Mouse (Mus musculus): ENCODE data around the gene Cenpm. TPM values are rescaled to one million over a fixed set of nuclear protein-coding genes. Genes with fewer than 3 reads are reported as not detected.
"Not testable (repeated sequence)": the region's sequence is repeated elsewhere in the genome, so short reads cannot be mapped to it uniquely, and the experiment has no call there.

The Cenpm gene
- polyA plus RNA-seq, 1 experiment from 2014 or later, result 92.5 TPM

DNA sequence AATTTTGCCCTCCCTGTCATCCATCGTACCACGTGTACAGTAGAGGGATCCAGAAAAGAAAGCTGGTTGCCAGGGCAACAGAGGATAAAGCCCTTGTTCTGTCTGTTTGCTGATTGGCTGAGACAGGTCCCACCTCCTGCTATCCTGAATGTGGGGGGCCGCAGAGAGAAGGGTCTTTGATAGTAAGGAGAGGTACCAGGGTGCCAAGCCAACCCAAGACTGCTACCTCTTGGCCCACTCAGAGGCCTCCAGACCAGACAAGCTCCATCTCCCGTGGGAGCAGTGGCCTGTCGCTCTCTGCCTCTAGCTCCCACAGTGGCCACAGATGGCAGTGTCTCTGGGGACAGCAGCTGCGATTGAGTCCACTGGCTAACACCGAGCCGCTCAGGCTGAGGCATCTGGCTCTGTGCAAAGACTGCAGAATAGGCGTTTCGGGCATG lies 11.4 kb upstream of the Cenpm start:
- DNase-seq (ENCODE audit: low spot score) (peak; percentile 45), ATAC-seq (replicated peaks; ENCODE audit: insufficient number of reproducible peaks, low FRiP score, low TSS enrichment, low read depth) (peak; percentile 68)
- no peak overlapping the region; the same call in 1 of the 2 replicates for H3K4me3 ChIP-seq (ENCODE audit: low read depth, low read length)
- no peaks in the 10 kb centered on the region for H3K27me3 ChIP-seq (ENCODE audit: control insufficient read depth, insufficient read depth, low read length)
- H3K9me3 ChIP-seq (replicated peaks; ENCODE audit: control insufficient read depth, low read length), result no peaks in the 10 kb centered on the region
- no peaks in the 10 kb centered on the region for H3K36me3 ChIP-seq (replicated peaks; ENCODE audit: control insufficient read depth, insufficient read depth, low read depth, low read length)
- peak overlapping the region; percentile 13; the same call in 1 of the 2 replicates for H3K4me2 ChIP-seq (ENCODE audit: low read depth, low read length)
- peaks cover 4% of the 10 kb centered on the region; the same call in 1 of the 2 replicates for H3K4me1 ChIP-seq (ENCODE audit: control insufficient read depth, insufficient read depth, low read length)
- no peak overlapping the region; the same call in 1 of the 2 replicates for H3K9ac ChIP-seq (replicated peaks; ENCODE audit: low read length)
- H3K27ac ChIP-seq (replicated peaks; ENCODE audit: low read depth, low read length), result no peak overlapping the region
- 22% methylated on average over 10 of the region's 10 CpGs for WGBS

DNA sequence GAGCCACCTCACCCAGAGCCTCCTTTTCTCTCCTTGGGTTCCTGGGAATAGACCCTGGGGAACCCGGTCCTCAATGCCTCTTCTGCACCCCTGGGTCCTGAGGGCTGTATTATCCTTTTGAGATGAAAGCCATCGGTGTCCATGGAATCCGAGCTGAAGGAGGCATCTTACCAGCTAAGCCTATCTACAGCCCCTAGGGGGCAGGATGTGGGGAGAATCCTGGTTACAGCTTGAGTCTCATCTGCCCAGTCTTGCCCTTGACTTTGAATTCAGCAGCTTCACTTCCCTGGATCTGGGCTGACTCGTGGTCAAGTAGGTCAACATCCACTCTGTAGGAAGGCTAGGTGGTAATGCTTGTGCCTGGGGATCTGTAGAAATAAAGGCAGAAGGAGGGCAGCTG lies 10.7 kb upstream of the Cenpm start:
- no peaks in the 10 kb centered on the region for H3K27me3 ChIP-seq (ENCODE audit: control insufficient read depth, insufficient read depth, low read length)
- no peak for DNase-seq (ENCODE audit: low spot score)
- WGBS, result 51% methylated on average over 4 of the region's 4 CpGs
- no peak overlapping the region for H3K4me2 ChIP-seq (ENCODE audit: low read depth, low read length)
- no peak overlapping the region for H3K4me3 ChIP-seq (ENCODE audit: low read depth, low read length)
- no peak overlapping the region for H3K27ac ChIP-seq (replicated peaks; ENCODE audit: low read depth, low read length)
- no peak for ATAC-seq (replicated peaks; ENCODE audit: insufficient number of reproducible peaks, low FRiP score, low TSS enrichment, low read depth)
- no peak overlapping the region for H3K9ac ChIP-seq (replicated peaks; ENCODE audit: low read length)
- peaks cover 4% of the 10 kb centered on the region; the same call in 1 of the 2 replicates for H3K4me1 ChIP-seq (ENCODE audit: control insufficient read depth, insufficient read depth, low read length)
- no peaks in the 10 kb centered on the region for H3K9me3 ChIP-seq (replicated peaks; ENCODE audit: control insufficient read depth, low read length)
- H3K36me3 ChIP-seq (replicated peaks; ENCODE audit: control insufficient read depth, insufficient read depth, low read depth, low read length), result no peaks in the 10 kb centered on the region

DNA sequence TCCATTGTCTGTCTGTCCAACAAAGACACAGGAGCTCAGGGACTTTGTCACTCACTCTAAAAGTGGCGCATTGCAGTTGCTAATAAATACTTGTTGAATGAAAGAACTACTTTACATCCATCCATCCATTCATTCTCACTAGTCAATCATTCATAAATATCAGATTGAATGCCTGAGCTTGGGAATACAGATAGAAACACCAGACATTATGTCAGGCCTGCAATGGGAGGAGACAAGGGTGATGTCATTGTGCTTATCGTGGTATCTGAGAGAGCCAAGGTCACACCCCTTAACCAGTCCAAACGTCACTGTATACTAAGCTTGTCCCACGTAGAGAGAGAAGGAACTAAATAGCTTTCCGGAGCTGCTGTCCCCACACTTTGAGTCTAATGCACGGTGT lies 7.5 kb upstream of the Cenpm start, which contains the start of gene 1500009C09Rik:
Gene 1500009C09Rik, plus strand, starts transcription at position 301 of the 400 bp plus-strand sequence.
- Histone ChIP-seq H3K4me3 (ENCODE audit: low read depth, low read length) (no peak within 1 kb of the TSS), H3K9me3 (replicated peaks; ENCODE audit: control insufficient read depth, low read length) (no peaks in the 10 kb centered on the region), H3K4me2 (ENCODE audit: low read depth, low read length) (no peak within 1 kb of the TSS), H3K36me3 (replicated peaks; ENCODE audit: control insufficient read depth, insufficient read depth, low read depth, low read length) (no peaks in the 10 kb centered on the region), H3K27me3 (ENCODE audit: control insufficient read depth, insufficient read depth, low read length) (no peaks in the 10 kb centered on the region), H3K4me1 (ENCODE audit: control insufficient read depth, insufficient read depth, low read length) (peaks cover 4% of the 10 kb centered on the region; the same call in 1 of the 2 replicates), H3K27ac (replicated peaks; ENCODE audit: low read depth, low read length) (no peak within 1 kb of the TSS), H3K9ac (replicated peaks; ENCODE audit: low read length) (no peak within 1 kb of the TSS)
- 89% methylated on average over 6 of the region's 6 CpGs for WGBS
- DNase-seq (ENCODE audit: low spot score) (no peak), ATAC-seq (replicated peaks; ENCODE audit: insufficient number of reproducible peaks, low FRiP score, low TSS enrichment, low read depth) (no peak)

DNA sequence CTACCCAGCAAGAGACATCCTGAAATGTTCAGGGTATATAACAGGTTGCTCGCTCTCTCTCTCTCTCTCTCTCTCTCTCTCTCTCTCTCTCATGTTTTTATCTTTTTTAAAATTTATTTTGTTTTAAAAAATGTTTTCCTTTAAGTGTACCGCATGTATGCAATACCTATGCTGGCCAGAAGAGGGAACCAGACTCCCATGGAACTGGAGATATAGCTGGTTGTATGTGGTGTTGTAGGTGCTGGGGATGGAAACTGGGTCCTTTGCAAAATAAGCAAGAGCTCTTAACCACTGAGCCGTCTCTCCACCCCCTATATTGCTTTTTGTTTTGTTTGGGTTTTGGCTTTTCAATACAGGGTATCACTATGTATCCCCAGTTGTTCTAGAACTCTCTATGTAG lies 7.0 kb upstream of the Cenpm start:
- Histone ChIP-seq H3K27me3 (ENCODE audit: control insufficient read depth, insufficient read depth, low read length) (no peaks in the 10 kb centered on the region), H3K4me2 (ENCODE audit: low read depth, low read length) (no peak overlapping the region), H3K9ac (replicated peaks; ENCODE audit: low read length) (no peak overlapping the region), H3K4me1 (ENCODE audit: control insufficient read depth, insufficient read depth, low read length) (peaks cover 4% of the 10 kb centered on the region; the same call in 1 of the 2 replicates), H3K4me3 (ENCODE audit: low read depth, low read length) (no peak overlapping the region), H3K9me3 (replicated peaks; ENCODE audit: control insufficient read depth, low read length) (no peaks in the 10 kb centered on the region), H3K27ac (replicated peaks; ENCODE audit: low read depth, low read length) (no peak overlapping the region), H3K36me3 (replicated peaks; ENCODE audit: control insufficient read depth, insufficient read depth, low read depth, low read length) (no peaks in the 10 kb centered on the region)
- no peak for DNase-seq (ENCODE audit: low spot score)
- 97% methylated on average over 3 of the region's 3 CpGs for WGBS
- no peak for ATAC-seq (replicated peaks; ENCODE audit: insufficient number of reproducible peaks, low FRiP score, low TSS enrichment, low read depth)

DNA sequence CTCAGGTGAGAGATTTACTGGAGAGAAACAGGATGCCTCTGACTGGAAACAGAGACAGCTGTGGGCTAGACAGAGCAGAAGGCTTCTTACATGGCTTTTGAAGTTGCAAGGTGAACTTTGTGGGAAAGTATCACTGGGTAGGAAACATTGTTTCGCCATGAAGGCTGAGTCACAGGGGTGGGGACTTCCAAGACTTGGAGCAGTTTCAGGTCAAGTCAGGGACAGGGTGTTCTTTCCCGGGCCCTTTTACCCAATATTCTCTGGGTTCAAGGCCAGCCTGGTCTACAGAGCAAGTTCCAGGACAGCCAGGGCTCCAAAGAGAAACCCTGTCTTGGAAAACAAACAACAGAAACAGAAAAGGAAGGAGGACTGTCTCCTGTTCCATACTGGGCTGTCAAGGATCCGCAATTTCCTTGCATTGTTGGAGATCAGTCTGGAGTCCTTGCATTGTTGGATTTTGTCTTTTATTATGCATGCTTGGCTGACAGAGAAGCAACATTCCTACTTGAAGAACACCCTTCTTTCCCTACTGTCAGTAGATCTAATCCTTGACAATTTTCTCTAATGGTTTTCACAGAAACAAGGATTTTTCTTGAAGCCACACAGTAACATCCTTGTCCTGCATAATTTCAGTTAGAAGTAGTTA lies 2.7 kb upstream of the Cenpm start:
- no peak for DNase-seq (ENCODE audit: low spot score)
- no peak for ATAC-seq (replicated peaks; ENCODE audit: insufficient number of reproducible peaks, low FRiP score, low TSS enrichment, low read depth)
- WGBS, result 80% methylated on average over 3 of the region's 3 CpGs
- Histone ChIP-seq H3K36me3 (replicated peaks; ENCODE audit: control insufficient read depth, insufficient read depth, low read depth, low read length) (no peaks in the 10 kb centered on the region), H3K9me3 (replicated peaks; ENCODE audit: control insufficient read depth, low read length) (no peaks in the 10 kb centered on the region), H3K27me3 (ENCODE audit: control insufficient read depth, insufficient read depth, low read length) (no peaks in the 10 kb centered on the region), H3K27ac (replicated peaks; ENCODE audit: low read depth, low read length) (no peak overlapping the region), H3K4me3 (ENCODE audit: low read depth, low read length) (no peak overlapping the region), H3K4me1 (ENCODE audit: control insufficient read depth, insufficient read depth, low read length) (no peaks in the 10 kb centered on the region), H3K4me2 (ENCODE audit: low read depth, low read length) (no peak overlapping the region), H3K9ac (replicated peaks; ENCODE audit: low read length) (no peak overlapping the region)

DNA sequence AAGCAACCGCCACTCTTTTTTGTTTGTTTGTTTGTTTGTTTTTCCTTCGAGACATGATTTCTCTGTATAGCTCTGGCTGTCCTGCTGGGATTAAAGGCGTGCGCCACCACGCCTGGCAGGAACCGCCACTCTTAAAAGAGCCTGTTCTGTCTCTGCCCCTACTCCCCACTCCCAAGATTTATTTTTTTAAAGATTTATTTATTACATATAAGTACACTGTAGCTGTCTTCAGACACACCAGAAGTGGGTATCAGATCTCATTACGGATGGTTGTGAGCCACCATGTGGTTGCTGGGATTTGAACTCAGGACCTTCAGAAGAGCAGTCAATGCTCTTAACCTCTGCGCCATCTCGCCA lies 235 bp upstream of the Cenpm start:
- H3K36me3 ChIP-seq (replicated peaks; ENCODE audit: control insufficient read depth, insufficient read depth, low read depth, low read length); DNase-seq (ENCODE audit: low spot score); H3K4me1 ChIP-seq (ENCODE audit: control insufficient read depth, insufficient read depth, low read length); H3K9me3 ChIP-seq (replicated peaks; ENCODE audit: control insufficient read depth, low read length); H3K27ac ChIP-seq (replicated peaks; ENCODE audit: low read depth, low read length); H3K27me3 ChIP-seq (ENCODE audit: control insufficient read depth, insufficient read depth, low read length): not testable (repeated sequence)
- ATAC-seq (replicated peaks; ENCODE audit: insufficient number of reproducible peaks, low FRiP score, low TSS enrichment, low read depth), result peak; percentile 35; the same call in 1 of the 2 replicates
- H3K9ac ChIP-seq (replicated peaks; ENCODE audit: low read length), result peak overlapping the region; percentile 77
- peak overlapping the region; percentile 67 for H3K4me3 ChIP-seq (ENCODE audit: low read depth, low read length)
- 21% methylated on average over 9 of the region's 9 CpGs for WGBS
- peak overlapping the region; percentile 87 for H3K4me2 ChIP-seq (ENCODE audit: low read depth, low read length)

DNA sequence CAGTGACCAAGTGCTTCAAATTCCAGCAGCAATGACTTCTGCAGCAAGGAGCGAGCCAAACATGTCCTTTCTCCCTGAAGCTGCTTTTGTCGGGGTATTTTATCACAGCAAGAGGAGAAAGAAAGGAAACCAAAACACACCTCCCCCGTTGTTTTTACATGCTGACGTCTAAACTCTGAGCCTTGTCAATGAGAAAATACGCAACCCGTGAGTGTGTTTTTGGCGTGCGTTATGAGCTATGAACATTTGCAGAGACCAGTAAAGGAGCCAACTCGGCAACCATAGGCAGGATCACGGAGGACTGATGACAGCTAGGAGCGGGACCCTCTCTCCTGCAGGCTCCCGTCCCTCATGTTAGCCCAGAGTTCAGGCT lies 820 bp downstream of the Cenpm start:
- Histone ChIP-seq H3K4me2 (ENCODE audit: low read depth, low read length) (peak overlapping the region; percentile 87), H3K36me3 (replicated peaks; ENCODE audit: control insufficient read depth, insufficient read depth, low read depth, low read length) (no peaks in the 10 kb centered on the region), H3K9ac (replicated peaks; ENCODE audit: low read length) (peak overlapping the region; percentile 77), H3K27ac (replicated peaks; ENCODE audit: low read depth, low read length) (no peak overlapping the region), H3K4me1 (ENCODE audit: control insufficient read depth, insufficient read depth, low read length) (no peaks in the 10 kb centered on the region), H3K4me3 (ENCODE audit: low read depth, low read length) (peak overlapping the region; percentile 67), H3K27me3 (ENCODE audit: control insufficient read depth, insufficient read depth, low read length) (no peaks in the 10 kb centered on the region), H3K9me3 (replicated peaks; ENCODE audit: control insufficient read depth, low read length) (no peaks in the 10 kb centered on the region)
- WGBS, result 9% methylated on average over 12 of the region's 12 CpGs
- ATAC-seq (replicated peaks; ENCODE audit: insufficient number of reproducible peaks, low FRiP score, low TSS enrichment, low read depth) (no peak), DNase-seq (ENCODE audit: low spot score) (no peak)

DNA sequence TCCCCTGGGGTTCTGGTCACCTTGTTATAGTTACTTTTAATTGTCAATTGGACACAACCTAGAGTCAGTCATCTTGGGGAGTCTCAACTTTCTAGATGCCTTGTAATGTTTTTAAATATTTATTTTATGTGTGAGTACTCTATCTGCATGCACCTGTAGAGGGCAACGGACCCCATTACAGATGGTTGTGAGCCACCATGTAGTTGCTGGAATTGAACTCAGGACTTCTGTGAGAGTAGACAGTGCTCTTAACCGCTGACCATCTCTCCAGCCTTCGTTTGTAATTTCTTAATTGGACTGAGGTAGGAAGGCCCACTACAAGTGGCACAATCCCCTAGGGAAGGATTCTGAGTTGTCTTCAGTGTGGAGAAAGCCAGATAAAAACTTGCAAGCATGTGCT lies 1.2 kb downstream of the Cenpm start:
- Histone ChIP-seq H3K9ac (replicated peaks; ENCODE audit: low read length) (peak overlapping the region; percentile 77; the same call in 1 of the 2 replicates), H3K4me3 (ENCODE audit: low read depth, low read length) (peak overlapping the region; percentile 67; the same call in 1 of the 2 replicates), H3K4me1 (ENCODE audit: control insufficient read depth, insufficient read depth, low read length) (no peaks in the 10 kb centered on the region), H3K36me3 (replicated peaks; ENCODE audit: control insufficient read depth, insufficient read depth, low read depth, low read length) (peaks cover under 1% of the 10 kb centered on the region; the same call in 1 of the 2 replicates), H3K9me3 (replicated peaks; ENCODE audit: control insufficient read depth, low read length) (no peaks in the 10 kb centered on the region), H3K27ac (replicated peaks; ENCODE audit: low read depth, low read length) (no peak overlapping the region), H3K4me2 (ENCODE audit: low read depth, low read length) (peak overlapping the region; percentile 87), H3K27me3 (ENCODE audit: control insufficient read depth, insufficient read depth, low read length) (no peaks in the 10 kb centered on the region)
- ATAC-seq (replicated peaks; ENCODE audit: insufficient number of reproducible peaks, low FRiP score, low TSS enrichment, low read depth) (no peak), DNase-seq (ENCODE audit: low spot score) (no peak)
- 83% methylated on average over 3 of the region's 3 CpGs for WGBS
